Mouse (Mus musculus): ENCODE measurements at regions not wholly inside any gene's neighbourhood (a gene's known extent, or its start where the extent isn't known, plus 50 kb on each side); places are given as distances from the start of the nearest gene placed in this dataset.

DNA sequence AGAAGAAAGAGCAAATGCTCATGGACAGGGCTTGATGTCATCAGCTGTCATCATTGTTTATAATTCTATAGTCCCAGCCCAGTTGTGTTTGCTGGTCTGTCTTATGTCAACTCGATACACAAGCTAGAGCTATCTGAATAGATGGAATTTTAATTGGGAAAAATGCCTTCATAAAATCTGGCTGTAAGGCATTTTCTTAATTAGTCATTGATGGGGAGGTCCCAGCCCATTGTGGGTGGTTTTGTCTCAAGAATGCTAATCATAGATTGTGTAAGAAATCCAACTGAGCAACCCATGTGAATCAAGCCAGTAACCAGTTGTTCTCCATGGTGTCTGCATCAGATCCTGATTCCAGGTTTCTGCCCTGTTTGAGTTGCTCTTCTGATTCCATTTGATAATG is 400.1 kb downstream of the Gm11232 start:
- TF ChIP-seq CTCF (IDR thresholded peaks at IDR 0.05; ENCODE audit: extremely low read depth, insufficient read depth, low read length) (no peak), POLR2A (IDR thresholded peaks at IDR 0.05; ENCODE audit: extremely low read depth, insufficient read depth, low read length) (no peak)
